Mouse (Mus musculus): ENCODE data around the gene Gm9958. TPM values are rescaled to one million over a fixed set of nuclear protein-coding genes. Genes with fewer than 3 reads are reported as not detected.

Gene Gm9958
- polyA plus RNA-seq, 1 experiment: 2.5 TPM

DNA sequence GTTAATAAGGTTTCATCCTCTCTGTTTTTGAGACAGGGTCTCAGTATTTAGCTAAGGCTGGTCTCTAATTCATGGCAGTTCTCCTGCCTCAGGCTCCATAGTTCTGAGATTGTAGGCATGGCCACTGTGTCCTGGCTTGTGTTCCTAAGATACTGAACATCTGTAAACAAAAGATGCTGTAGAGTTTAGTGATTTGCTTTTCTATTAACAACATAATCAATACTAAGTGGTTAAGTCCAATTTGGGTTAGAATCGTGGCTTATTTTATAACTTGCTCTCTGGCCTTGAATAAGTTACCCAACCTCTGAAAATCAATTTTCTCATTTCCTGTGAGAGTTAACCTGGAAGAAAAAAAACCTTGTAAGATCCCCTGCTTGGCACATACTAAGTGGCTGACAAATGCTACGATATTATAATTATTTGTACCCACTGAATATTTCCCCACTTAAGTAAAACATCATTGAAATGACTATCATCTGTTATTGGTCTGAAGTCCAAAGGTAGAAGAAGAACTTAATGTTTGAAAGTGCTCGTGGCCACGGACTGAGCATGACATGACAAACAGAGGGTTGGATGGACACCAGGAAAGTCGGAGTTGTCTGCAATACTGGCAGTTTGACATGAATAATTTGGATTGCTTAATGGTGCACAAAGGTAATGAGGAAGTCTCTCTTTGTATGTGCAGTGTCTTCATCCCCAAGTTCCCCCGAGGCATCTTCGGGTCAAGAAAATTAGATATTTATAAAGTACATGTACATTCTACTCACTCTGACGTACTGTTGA, 47.3 kb downstream of the Gm9958 start:
- TF ChIP-seq CTCF (IDR thresholded peaks at IDR 0.05; ENCODE audit: borderline replicate concordance, extremely low read depth, insufficient read depth, insufficient read length) (no peak), POLR2A (IDR thresholded peaks at IDR 0.05; ENCODE audit: borderline replicate concordance, extremely low read depth, insufficient read depth, insufficient read length, poor library complexity, severe bottlenecking) (no peak)
- DNase-seq (ENCODE audit: low read depth): no peak

- TF ChIP-seq POLR2A (IDR thresholded peaks at IDR 0.05; ENCODE audit: borderline replicate concordance, extremely low read depth, insufficient read depth, insufficient read length, poor library complexity, severe bottlenecking): no peak
- no peak for TF ChIP-seq CTCF (IDR thresholded peaks at IDR 0.05; ENCODE audit: borderline replicate concordance, extremely low read depth, insufficient read depth, insufficient read length)
- no peak for DNase-seq (ENCODE audit: low read depth)
Measured at GRCm38 (mm10) chr5:90414925-90415295, 47.9 kb downstream of the Gm9958 start.

Other genes with a start within 250 kb of the Gm9958 start
- gene Cox18, start 143.2 kb upstream of the Gm9958 start, polyA plus RNA-seq (2012; rRNA removed): 23.9 and 26.4 TPM in 2 replicates
- gene Ankrd17, start 627 bp upstream of the Gm9958 start, polyA plus RNA-seq (2012; rRNA removed): 57.6 and 70.6 TPM in 2 replicates
- gene Alb, start 93.7 kb downstream of the Gm9958 start, polyA plus RNA-seq (2012; rRNA removed): 0.43 and 1.8 TPM in 2 replicates
- gene Afp, start 123.5 kb downstream of the Gm9958 start, polyA plus RNA-seq (2012; rRNA removed): 5.9 and 12.3 TPM in 2 replicates
- gene Afm, start 151.7 kb downstream of the Gm9958 start, polyA plus RNA-seq (2012; rRNA removed): not detected in 2 replicates
- gene 5830473C10Rik, start 193.9 kb downstream of the Gm9958 start, polyA plus RNA-seq (2012; rRNA removed): 0.03 and 0.04 TPM in 2 replicates

Measured in brain, embryonic 14.5 days (tissue).